Mouse (Mus musculus): ENCODE measurements around the gene Rnh1.

- no peak for TF ChIP-seq CTCF (IDR thresholded peaks at IDR 0.05; ENCODE audit: low read depth, low read length)
- TF ChIP-seq GATA1 (IDR thresholded peaks at IDR 0.05; ENCODE audit: borderline replicate concordance, low read length), result no peak
- TF ChIP-seq POLR2AphosphoS5 (IDR thresholded peaks at IDR 0.05; ENCODE audit: insufficient replicate concordance, low read depth, low read length), result no peak
- no peak for TF ChIP-seq GATA2 (IDR thresholded peaks at IDR 0.05; ENCODE audit: borderline replicate concordance, low read depth, low read length)
- no peak for TF ChIP-seq TAL1 (conservative IDR thresholded peaks at IDR 0.05; ENCODE audit: low read depth, low read length)
These were observed 7.8 kb downstream of the Rnh1 start for GRCm38 (mm10) chr7:141164850-141165249.
